Mouse (Mus musculus) layer of hippocampus, postnatal 14 days (tissue): ENCODE results near the gene Ccl4. TPM values are rescaled to one million over a fixed set of nuclear protein-coding genes. Genes with fewer than 3 reads are reported as not detected.
A peak's percentile ranks its signal among the peaks of the same experiment; 100 is the strongest.

Experiments used
- DNase-seq, 2 experiments: peaks; one replicate each; pipeline ENCODE4 v3.0.0; 2021 to 2022; ENCODE audit warnings: low spot score in 2 of 2, mixed read lengths in 1 of 2
- total RNA-seq, 2 experiments: library from RNA; stranded (reverse); gene quantifications; 2 replicates each; pipeline ENCODE4 v1.2.3; 2021

Ccl4 gene
- total RNA-seq, 2 experiments from 2014 or later: not detected

GRCm38 (mm10) chr11:83671743-83672142 lies 9.4 kb downstream of the Ccl4 start:
- DNase-seq: no peak

- DNase-seq: no peak
Measured at GRCm38 (mm10) chr11:83675665-83676064, 13.3 kb downstream of the Ccl4 start.

GRCm38 (mm10) chr11:83689918-83690317 lies 27.5 kb downstream of the Ccl4 start:
- DNase-seq: no peak

GRCm38 (mm10) chr11:83692008-83692407 lies 29.6 kb downstream of the Ccl4 start:
- no peak for DNase-seq

GRCm38 (mm10) chr11:83703705-83704104 lies 41.3 kb downstream of the Ccl4 start, which contains the start of gene Wfdc17:
Gene Wfdc17 (plus strand): TSS chr11:83703991.
- DNase-seq: no peak

- DNase-seq: no peak
Measured at GRCm38 (mm10) chr11:83708715-83709114, 46.3 kb downstream of the Ccl4 start, which contains the start of gene Wfdc18. Gene Wfdc18 (plus strand): TSS chr11:83709015.

GRCm38 (mm10) chr11:83709683-83710082 lies 47.3 kb downstream of the Ccl4 start:
- peak in 1 of 2 experiments; percentile 7 for DNase-seq

DNA sequence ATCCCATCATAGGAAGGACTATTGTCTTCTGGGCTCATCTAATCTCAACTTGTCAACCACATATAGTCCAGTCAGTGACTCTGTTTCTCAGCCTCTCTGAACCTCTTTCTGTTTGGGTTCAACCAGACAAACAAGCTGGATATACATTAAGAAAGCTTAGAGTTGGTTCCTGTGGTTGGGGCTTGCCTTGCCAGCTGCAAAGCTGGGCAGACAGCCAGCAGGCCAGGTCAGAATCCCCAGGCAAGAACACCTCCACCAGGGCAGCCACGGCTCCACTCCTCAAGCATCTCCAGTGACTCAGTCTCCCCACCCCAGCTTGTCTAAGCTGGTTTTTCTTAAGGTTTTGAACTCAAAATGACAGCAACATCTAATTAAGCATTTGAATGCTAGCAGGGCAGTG lies 50.3 kb downstream of the Ccl4 start:
- no peak for DNase-seq

DNA sequence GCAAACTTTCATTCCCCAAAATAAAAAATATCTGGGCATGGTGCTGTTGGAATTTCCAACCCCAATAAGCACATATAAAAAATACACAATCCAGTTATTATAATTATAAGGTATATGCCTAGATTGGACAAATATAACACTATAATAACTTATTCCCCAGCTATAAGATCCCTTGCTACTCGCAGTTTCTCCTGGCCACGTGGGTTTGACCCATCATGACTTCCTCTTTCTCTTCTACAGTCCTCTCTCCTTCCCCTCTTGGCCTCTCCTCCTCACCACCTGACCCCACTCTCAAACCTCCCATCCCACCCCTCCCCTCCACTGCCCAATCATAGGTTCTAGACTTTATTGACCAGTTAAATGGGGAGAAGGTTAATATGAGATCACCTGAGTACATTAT lies 51.5 kb downstream of the Ccl4 start:
- DNase-seq: no peak

Other genes starting within 250 kb of the Ccl4 start
- 1 to 10 TPM in 1 of 2 experiments, under 1 TPM in 1; 0.29 to 1.0 TPM for gene Gas2l2, start 233.1 kb upstream of the Ccl4 start, total RNA-seq
- not detected for gene 1700020L24Rik, start 224.9 kb upstream of the Ccl4 start, total RNA-seq
- gene Mmp28, start 199.5 kb upstream of the Ccl4 start, total RNA-seq: 1 to 10 TPM; 3.2 to 3.3 TPM
- gene Taf15, start 189.5 kb upstream of the Ccl4 start, total RNA-seq: 10 to 100 TPM; 64.1 to 65.9 TPM
- gene Heatr9, start 140.4 kb upstream of the Ccl4 start, total RNA-seq: not detected
- not detected for gene Ccl5, start 132.1 kb upstream of the Ccl4 start, total RNA-seq
- gene Ccl9, start 83.9 kb upstream of the Ccl4 start, total RNA-seq: 1 to 10 TPM; 5.6 to 6.8 TPM
- 1 to 10 TPM; 1.2 to 1.5 TPM for gene Ccl6, start 69.5 kb upstream of the Ccl4 start, total RNA-seq
- not detected for gene Rpl9-ps1, start 17.0 kb upstream of the Ccl4 start, total RNA-seq
- gene Ccl3, start 13.2 kb upstream of the Ccl4 start, total RNA-seq: not detected
- not detected for gene Wfdc17, start 41.4 kb downstream of the Ccl4 start, total RNA-seq
- gene Wfdc18, start 46.4 kb downstream of the Ccl4 start, total RNA-seq: not detected
- not detected for gene Wfdc21, start 84.4 kb downstream of the Ccl4 start, total RNA-seq
- 10 to 100 TPM; 16.6 to 19.5 TPM for gene Heatr6, start 91.1 kb downstream of the Ccl4 start, total RNA-seq
- gene Hnf1b, start 187.5 kb downstream of the Ccl4 start, total RNA-seq: under 1 TPM; 0.23 to 0.31 TPM